Mouse (Mus musculus) kidney, embryonic 15.5 days (tissue): ENCODE data around the gene Cacna1s. TPM values are rescaled to one million over a fixed set of nuclear protein-coding genes. Genes with fewer than 3 reads are reported as not detected.
A peak's percentile ranks its signal among the peaks of the same experiment; 100 is the strongest.

Experiments used
- ATAC-seq: fragments of 200-750 bp; cut with Nextera tagmentation; replicated peaks from 2 replicates; pipeline ENCODE4 v1.8.0; 2017; ENCODE audit warnings: moderate TSS enrichment; ENCODE audit not compliant: low FRiP score
- H3K27ac ChIP-seq: fragments of 300-500 bp; sonication (generic); 2 replicates; pipeline ENCODE4 v1.5.1; 2015; ENCODE audit warnings: mild to moderate bottlenecking, inconsistent platforms
- H3K27me3 ChIP-seq: fragments of 300-500 bp; sonication (generic); 2 replicates; pipeline ENCODE4 v1.6.1; 2015; ENCODE audit warnings: inconsistent platforms
- H3K36me3 ChIP-seq: fragments of 300-500 bp; sonication (generic); 2 replicates; pipeline ENCODE4 v1.6.1; 2015; ENCODE audit warnings: inconsistent platforms
- H3K4me1 ChIP-seq: fragments of 300-500 bp; sonication (generic); 2 replicates; pipeline ENCODE4 v1.6.1; 2015; ENCODE audit warnings: inconsistent platforms
- H3K4me2 ChIP-seq: fragments of 300-500 bp; sonication (generic); 2 replicates; pipeline ENCODE4 v1.6.1; 2015; ENCODE audit warnings: moderate library complexity, mild to moderate bottlenecking, inconsistent platforms
- H3K4me3 ChIP-seq: fragments of 300-500 bp; sonication (generic); replicated peaks from 2 replicates; pipeline ENCODE4 v1.5.1; 2015; ENCODE audit warnings: mild to moderate bottlenecking, inconsistent platforms
- H3K9ac ChIP-seq: fragments of 300-500 bp; sonication (generic); 2 replicates; pipeline ENCODE4 v1.6.1; 2015; ENCODE audit warnings: mild to moderate bottlenecking, inconsistent platforms
- H3K9me3 ChIP-seq: fragments of 300-500 bp; sonication (generic); replicated peaks from 2 replicates; pipeline ENCODE4 v1.6.1; 2016; ENCODE audit warnings: inconsistent platforms
- WGBS: fragments of 180-500 bp; shearing (Covaris S2); methylation state at CpG from one replicate; pipeline ENCODE4 v1.1.7; 2015; ENCODE audit warnings: mixed read lengths; 5-methylcytosine and 5-hydroxymethylcytosine counted together
- polyA plus RNA-seq: library from polyadenylated mRNA; unstranded; fragments of >200 nt; fragmentation: Nextera tagmentation; extraction: Ambion mirVana; gene quantifications from 2 replicates; pipeline ENCODE4 v1.2.1, GENCODE M21; 2015

Gene Cacna1s
- polyA plus RNA-seq, 1 experiment from 2014 or later: 0.49 TPM

DNA sequence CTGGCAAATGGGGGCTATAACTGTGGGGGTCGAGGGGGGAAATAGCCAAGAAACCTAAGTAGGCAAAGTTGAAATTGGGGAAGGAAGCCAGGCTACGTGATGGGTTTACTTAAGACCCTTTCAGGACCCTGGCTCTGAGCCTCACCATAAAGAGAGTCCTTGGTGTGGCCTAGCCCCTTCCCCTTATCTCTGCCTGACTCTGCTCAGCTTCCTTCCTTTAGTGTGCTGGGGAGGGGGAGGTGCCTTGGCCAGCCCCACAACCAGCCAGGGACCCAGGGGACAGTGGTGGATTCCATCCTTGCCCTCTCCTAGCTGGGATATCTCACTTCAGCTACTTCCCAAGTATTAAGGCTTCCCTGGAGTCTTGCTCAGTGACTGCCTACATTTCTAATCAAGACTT lies 82.0 kb downstream of the Cacna1s start:
- no peaks in the 10 kb centered on the region for H3K9me3 ChIP-seq
- peaks cover 96% of the 10 kb centered on the region for H3K4me1 ChIP-seq
- no peak overlapping the region for H3K27ac ChIP-seq
- H3K9ac ChIP-seq: no peak overlapping the region
- H3K36me3 ChIP-seq: no peaks in the 10 kb centered on the region
- ATAC-seq: no peak
- H3K4me3 ChIP-seq: no peak overlapping the region
- WGBS: 62% methylated on average over 2 of the region's 2 CpGs
- peaks cover 12% of the 10 kb centered on the region for H3K27me3 ChIP-seq
- no peak overlapping the region for H3K4me2 ChIP-seq

- no peak for ATAC-seq
- no peak overlapping the region for H3K4me3 ChIP-seq
- no peak overlapping the region for H3K4me2 ChIP-seq
- no peaks in the 10 kb centered on the region for H3K9me3 ChIP-seq
- 30% methylated on average over 1 of the region's 1 CpGs for WGBS
- no peaks in the 10 kb centered on the region for H3K36me3 ChIP-seq
- H3K9ac ChIP-seq: no peak overlapping the region
- H3K27ac ChIP-seq: no peak overlapping the region
- H3K27me3 ChIP-seq: peaks cover 12% of the 10 kb centered on the region
- peaks cover 96% of the 10 kb centered on the region for H3K4me1 ChIP-seq
These were observed 82.5 kb downstream of the Cacna1s start for GRCm38 (mm10) chr1:136135046-136135445.

DNA sequence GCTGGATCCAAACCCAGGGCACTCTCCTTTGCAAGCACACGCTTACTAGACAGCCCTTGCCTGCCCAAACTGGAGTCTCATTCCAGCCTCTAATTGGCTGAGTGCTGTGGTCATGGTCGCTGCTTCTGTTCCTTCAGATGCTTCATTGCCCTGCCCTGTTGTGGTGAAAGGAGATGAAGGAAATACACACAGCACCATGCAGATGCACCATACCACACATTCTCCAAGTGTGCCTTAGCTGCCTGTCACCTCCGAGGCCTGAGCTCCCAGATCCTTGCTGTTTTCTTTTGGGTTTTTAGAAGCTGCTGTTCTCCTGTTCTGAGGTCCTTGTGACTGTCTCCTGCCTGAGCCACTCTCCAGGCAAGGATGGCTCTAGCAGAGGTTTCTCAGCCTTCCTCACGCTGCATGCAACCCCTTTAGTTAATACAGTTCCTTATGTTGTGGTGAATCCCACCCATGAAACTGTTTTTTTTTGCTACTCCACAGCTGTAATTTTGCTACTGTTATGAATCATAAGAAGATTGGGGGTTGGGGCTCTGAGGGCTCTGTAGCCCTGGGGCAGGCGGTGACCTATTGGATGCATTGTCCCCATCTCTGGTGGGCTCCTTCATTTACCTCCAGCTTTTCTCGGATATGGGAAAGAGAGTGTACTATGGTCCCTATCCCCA lies 83.4 kb downstream of the Cacna1s start:
- no peaks in the 10 kb centered on the region for H3K36me3 ChIP-seq
- H3K27ac ChIP-seq: no peak overlapping the region
- 64% methylated on average over 6 of the region's 6 CpGs for WGBS
- no peak overlapping the region for H3K4me2 ChIP-seq
- H3K9me3 ChIP-seq: no peaks in the 10 kb centered on the region
- no peak overlapping the region for H3K4me3 ChIP-seq
- no peak overlapping the region for H3K9ac ChIP-seq
- H3K4me1 ChIP-seq: peaks cover 96% of the 10 kb centered on the region
- H3K27me3 ChIP-seq: peaks cover 12% of the 10 kb centered on the region
- ATAC-seq: no peak

GRCm38 (mm10) chr1:136136547-136136946 lies 84.0 kb downstream of the Cacna1s start:
- Histone ChIP-seq H3K36me3 (no peaks in the 10 kb centered on the region), H3K4me1 (peaks cover 99% of the 10 kb centered on the region), H3K4me2 (0 out of 2 replicates have a peak overlapping the region, but pooled peaks have one; percentile 8), H3K9me3 (no peaks in the 10 kb centered on the region), H3K4me3 (no peak overlapping the region), H3K9ac (no peak overlapping the region), H3K27ac (peak overlapping the region; percentile 66; the same call in 1 of the 2 replicates), H3K27me3 (peaks cover 12% of the 10 kb centered on the region)
- no peak for ATAC-seq
- 35% methylated on average over 4 of the region's 4 CpGs for WGBS

DNA sequence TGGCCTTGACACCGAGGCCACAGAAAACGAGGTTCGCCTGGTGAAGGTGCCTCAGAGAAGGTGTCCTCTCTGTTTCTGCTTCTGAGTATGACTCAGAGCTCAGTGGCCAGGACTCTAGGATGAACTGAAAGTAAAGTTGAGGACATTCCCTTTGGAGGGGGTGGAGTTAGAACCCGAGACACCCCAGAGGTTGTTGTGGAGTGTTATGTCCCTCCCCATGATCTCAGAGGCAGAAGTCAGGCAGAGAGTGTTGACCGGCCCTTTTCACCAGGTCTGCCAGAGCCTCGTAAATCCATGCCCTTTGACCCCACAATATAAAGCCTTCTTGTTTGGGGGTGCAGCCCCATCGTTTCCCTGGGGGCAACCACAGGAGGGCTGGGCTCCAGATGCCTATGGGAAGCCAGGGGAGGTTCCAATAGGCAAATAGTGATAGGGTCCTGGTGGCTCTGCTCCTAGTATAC lies 84.6 kb downstream of the Cacna1s start:
- no peak overlapping the region for H3K4me2 ChIP-seq

DNA sequence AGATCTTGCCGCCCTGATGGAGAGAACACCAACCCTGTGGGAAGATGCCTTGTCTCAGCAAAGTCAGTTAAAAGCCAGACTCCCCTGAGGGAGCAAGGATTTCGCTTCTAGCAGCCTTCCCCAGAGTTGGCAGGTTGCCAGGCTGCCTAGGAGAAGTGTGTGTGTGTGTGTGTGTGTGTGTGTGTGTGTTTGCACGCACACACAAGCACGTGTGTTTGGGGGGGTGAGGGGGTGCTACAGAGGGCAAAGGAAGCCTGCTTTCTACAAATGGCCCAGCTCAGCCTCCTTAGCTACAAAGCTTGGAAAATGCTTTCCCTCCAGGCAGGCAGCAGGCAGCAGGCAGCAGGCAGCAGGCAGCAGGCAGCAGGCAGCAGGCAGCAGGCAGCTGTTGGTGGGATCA lies 85.0 kb downstream of the Cacna1s start:
- H3K9ac ChIP-seq: no peak overlapping the region
- no peaks in the 10 kb centered on the region for H3K9me3 ChIP-seq
- H3K27ac ChIP-seq: peak overlapping the region; percentile 66
- H3K27me3 ChIP-seq: peaks cover 7% of the 10 kb centered on the region
- H3K4me2 ChIP-seq: no peak overlapping the region
- H3K4me1 ChIP-seq: peaks cover 99% of the 10 kb centered on the region
- H3K4me3 ChIP-seq: no peak overlapping the region
- no peaks in the 10 kb centered on the region for H3K36me3 ChIP-seq
- no peak for ATAC-seq
- WGBS: 5% methylated on average over 4 of the region's 4 CpGs

More for the DNA sequence above, 84.6 kb downstream of the Cacna1s start:
- WGBS: 30% methylated on average over 7 of the region's 7 CpGs
- peaks cover 12% of the 10 kb centered on the region for H3K27me3 ChIP-seq
- peaks cover 99% of the 10 kb centered on the region for H3K4me1 ChIP-seq
- no peak overlapping the region for H3K9ac ChIP-seq
- no peak overlapping the region for H3K4me3 ChIP-seq
- H3K9me3 ChIP-seq: no peaks in the 10 kb centered on the region
- H3K27ac ChIP-seq: peak overlapping the region; percentile 66
- no peak for ATAC-seq
- H3K36me3 ChIP-seq: no peaks in the 10 kb centered on the region

DNA sequence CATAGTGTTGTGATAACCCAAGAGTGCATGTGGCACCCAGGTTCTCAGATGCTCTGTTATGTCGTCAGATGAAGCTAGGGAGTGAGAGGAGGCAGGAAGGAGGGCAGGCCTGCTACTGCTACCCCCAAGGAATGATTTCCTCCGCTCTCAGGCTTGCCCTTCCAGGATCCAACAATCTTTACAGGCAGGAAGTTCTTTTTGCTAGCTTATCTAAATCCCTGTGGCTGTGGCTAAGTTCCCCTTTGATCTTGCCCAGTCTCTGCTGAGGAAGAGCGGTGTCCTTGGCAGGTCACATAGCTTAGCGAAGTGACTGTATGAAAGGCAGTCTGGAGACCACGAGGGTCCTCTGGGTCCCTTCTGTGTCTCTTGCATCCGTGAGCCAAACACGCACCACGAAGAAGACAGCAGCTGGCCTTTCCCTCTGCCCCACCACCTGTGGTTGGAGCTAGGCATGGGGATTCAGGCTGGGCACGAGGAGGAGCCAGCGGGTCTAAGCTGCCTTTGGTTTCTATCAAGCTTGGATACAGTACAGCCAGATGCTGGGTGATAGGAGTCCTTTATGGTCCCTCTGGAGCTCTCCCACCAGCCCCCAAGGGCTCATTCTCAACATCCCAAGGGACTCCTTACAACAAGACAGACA lies 85.8 kb downstream of the Cacna1s start:
- Histone ChIP-seq H3K27ac (peak overlapping the region; percentile 66), H3K4me3 (no peak overlapping the region), H3K4me2 (no peak overlapping the region), H3K9ac (no peak overlapping the region), H3K36me3 (no peaks in the 10 kb centered on the region), H3K27me3 (no peaks in the 10 kb centered on the region), H3K9me3 (no peaks in the 10 kb centered on the region), H3K4me1 (peaks cover 99% of the 10 kb centered on the region)
- WGBS: 45% methylated on average over 10 of the region's 10 CpGs
- no peak for ATAC-seq

DNA sequence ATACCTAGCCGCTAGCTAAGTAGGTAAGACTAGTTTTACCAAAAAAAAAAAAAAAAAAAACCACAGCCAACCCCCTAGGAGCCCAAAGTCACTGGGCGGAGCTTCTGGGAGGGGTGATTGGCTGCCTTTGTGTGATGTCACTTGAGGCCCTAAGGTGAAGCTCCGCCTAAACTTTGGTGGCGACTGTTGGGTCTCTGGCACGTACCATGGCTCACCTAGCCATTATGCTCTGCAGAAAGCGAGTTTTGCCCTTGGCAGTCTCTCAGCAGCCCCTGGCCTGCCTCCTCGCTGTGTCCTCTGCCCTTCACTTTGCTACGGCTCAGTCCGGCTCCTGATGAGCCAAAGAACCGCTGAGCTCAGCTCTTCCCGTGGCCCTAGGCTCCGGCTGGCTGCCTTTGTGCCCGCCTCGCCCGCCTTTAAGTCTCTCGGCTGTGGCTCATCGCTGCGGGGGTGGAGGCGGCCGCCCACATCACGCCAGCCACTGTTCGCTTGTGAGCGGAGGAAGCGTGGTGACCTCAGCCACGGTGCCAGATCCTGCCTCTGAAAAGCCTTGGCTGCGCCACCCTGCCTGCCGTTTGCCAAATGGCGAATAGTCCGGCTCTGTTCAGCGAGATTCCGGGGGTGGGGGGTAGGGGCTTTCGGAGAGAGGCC lies 87.6 kb downstream of the Cacna1s start:
- WGBS: under 1% methylated on average over 32 of the region's 32 CpGs
- peak overlapping the region; percentile 59 for H3K9ac ChIP-seq
- H3K27me3 ChIP-seq: no peaks in the 10 kb centered on the region
- peak overlapping the region; percentile 86 for H3K4me2 ChIP-seq
- no peaks in the 10 kb centered on the region for H3K9me3 ChIP-seq
- H3K27ac ChIP-seq: peak overlapping the region; percentile 94
- H3K36me3 ChIP-seq: no peaks in the 10 kb centered on the region
- peaks cover 85% of the 10 kb centered on the region for H3K4me1 ChIP-seq
- peak; percentile 75 for ATAC-seq
- H3K4me3 ChIP-seq: peak overlapping the region; percentile 55

- Histone ChIP-seq H3K4me1 (peaks cover 73% of the 10 kb centered on the region), H3K9ac (no peak overlapping the region), H3K27ac (no peak overlapping the region), H3K9me3 (no peaks in the 10 kb centered on the region), H3K27me3 (no peaks in the 10 kb centered on the region), H3K36me3 (0 out of 2 replicates have a peak, but pooled peaks cover 3% of the 10 kb centered on the region), H3K4me3 (no peak overlapping the region), H3K4me2 (no peak overlapping the region)
- 0 out of 2 replicates have a peak, but pooled peaks have one; percentile 20 for ATAC-seq
- 74% methylated on average over 11 of the region's 11 CpGs for WGBS
These were observed 88.8 kb downstream of the Cacna1s start for GRCm38 (mm10) chr1:136141176-136141950.

GRCm38 (mm10) chr1:136142336-136142735 lies 89.8 kb downstream of the Cacna1s start:
- 41% methylated on average over 6 of the region's 6 CpGs for WGBS
- ATAC-seq: no peak
- Histone ChIP-seq H3K27ac (peak overlapping the region; percentile 30; the same call in 1 of the 2 replicates), H3K9ac (no peak overlapping the region), H3K9me3 (no peaks in the 10 kb centered on the region), H3K36me3 (0 out of 2 replicates have a peak, but pooled peaks cover 6% of the 10 kb centered on the region), H3K4me1 (peaks cover 63% of the 10 kb centered on the region), H3K4me2 (no peak overlapping the region), H3K27me3 (no peaks in the 10 kb centered on the region), H3K4me3 (no peak overlapping the region)

GRCm38 (mm10) chr1:136143514-136143913 lies 91.0 kb downstream of the Cacna1s start:
- Histone ChIP-seq H3K27ac (no peak overlapping the region), H3K36me3 (peaks cover 11% of the 10 kb centered on the region), H3K9me3 (no peaks in the 10 kb centered on the region), H3K4me2 (no peak overlapping the region), H3K4me1 (peaks cover 51% of the 10 kb centered on the region), H3K9ac (no peak overlapping the region), H3K27me3 (no peaks in the 10 kb centered on the region), H3K4me3 (no peak overlapping the region)
- ATAC-seq: no peak
- 89% methylated on average over 10 of the region's 10 CpGs for WGBS
